Mouse (Mus musculus): ENCODE measurements at regions not wholly inside any gene's neighbourhood (a gene's known extent, or its start where the extent isn't known, plus 50 kb on each side); places are given as distances from the start of the nearest gene placed in this dataset.
A peak's percentile ranks its signal among the peaks of the same experiment; 100 is the strongest.

DNA sequence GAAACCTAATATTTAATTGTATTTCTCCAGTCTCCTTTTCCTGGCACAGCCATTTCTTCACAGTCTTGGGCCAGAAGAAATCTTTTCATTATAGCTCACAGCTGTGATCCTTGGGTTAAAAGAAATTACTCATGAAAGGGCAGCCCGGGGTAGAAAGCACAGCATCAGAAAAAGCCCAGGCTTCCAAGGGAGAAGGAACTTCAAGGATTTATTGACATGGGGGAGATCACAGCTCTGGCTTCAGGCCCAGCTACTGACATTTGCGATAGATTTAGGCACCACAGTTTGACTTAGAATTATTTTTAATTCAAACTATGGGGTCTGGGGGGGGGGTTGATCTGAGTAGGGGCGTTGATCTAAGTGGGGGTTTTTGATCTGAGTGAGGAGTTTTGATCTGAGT is 291.3 kb downstream of the Gm9195 start:
- DNase-seq, result no peak

GRCm38 (mm10) chr14:72199900-72200299 is 291.7 kb downstream of the Gm9195 start:
- no peak for DNase-seq

DNA sequence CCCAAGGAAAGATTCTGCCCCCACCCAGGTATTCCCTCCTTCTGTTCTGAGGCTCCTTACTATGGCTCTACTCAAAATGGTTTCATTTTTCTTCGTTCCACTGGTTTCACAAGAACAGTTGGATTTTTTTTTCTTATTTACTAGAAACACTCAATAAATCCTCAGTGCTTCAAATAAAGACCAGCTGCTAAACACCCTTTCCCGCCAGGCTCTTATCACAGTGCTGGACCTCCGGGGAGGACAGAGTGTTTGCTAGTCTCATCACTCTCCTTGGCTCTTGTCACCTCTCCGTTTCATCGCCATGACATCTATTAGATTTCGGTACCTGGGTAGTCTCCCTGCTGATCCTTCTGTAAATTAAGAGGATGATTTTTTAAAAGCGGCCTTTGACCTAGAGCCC is 293.7 kb downstream of the Gm9195 start:
- DNase-seq, result peak; percentile 10

GRCm38 (mm10) chr14:72187329-72187984 is 304.2 kb downstream of the Gm9195 start:
- peak; percentile 10 for DNase-seq

DNA sequence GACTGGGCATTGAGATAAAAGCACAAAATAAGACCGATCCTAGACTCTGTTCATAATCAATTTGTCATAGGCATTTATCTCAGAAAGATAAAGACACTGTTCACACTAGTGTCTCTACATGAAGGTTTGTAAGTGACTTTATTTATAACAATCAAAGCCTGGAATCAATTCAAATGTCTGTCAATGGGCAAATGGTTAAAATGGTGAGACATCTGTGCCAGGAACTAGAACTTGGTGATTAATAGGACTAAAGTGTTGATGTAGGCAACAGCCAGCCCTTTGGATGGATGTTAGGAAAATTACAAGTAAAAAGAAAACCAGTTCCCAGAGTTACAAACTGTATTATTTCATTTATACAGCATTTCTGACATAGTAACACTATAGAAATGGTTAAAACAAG is 315.9 kb downstream of the Gm9195 start:
- no peak for DNase-seq

DNA sequence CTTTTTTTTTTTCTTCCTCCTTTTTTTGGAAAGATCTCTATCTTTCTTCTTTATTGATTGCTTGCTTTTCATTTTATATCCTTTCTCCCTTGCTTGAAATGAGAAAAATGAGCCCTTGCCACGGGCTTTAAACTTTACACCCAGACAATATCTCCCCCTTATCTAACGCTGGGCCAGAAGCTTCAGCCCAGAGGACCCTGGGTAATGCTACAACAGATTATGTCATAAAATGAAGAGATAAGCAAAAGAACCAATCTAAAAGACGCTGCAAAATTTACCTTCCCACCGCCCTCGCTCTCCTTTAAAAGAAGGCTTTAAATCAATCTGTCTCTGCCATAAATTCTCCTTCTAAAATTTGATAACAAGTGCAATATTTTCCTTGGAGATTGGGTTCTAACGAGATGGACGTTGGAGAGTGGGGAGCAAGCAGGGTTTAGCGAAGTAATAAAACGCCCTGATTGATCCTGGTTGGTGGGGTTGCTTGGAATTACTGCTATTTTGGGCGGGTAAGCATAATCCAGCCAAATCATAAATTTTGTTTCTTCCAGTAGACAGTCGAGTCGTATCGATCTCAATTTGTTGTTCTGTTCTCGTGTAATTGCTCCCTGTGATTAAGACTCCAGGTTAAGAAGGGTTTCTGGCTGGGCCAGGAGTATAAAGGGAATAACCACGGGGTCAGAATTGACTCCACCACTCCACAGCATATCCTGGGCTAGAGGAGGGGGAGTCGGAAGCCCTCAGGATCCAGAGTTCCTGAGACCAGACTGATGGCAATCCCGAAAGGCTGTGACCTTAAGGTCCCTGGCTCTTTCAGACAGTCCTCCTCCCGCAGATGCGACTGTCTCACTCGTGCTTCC is 318.9 kb downstream of the Gm9195 start:
- DNase-seq, result no peak

DNA sequence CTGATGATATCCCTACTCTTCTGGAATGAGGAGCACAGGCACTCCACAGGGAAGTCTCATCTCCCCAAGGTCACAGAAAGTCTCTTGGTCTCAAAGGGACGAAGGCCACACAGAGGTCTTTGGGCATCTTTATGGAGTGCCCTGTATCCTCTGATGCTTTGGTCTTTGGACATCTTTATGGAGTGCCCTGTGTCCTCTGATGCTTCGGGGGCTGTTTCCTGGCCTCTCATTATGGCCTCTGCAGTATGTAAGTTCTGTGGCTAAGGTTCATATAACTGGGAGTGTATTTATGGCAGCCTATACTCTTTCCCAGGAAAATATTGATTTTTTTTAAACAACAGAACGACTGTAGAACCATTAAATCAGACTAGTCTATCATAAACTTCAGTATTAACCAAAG is 319.9 kb downstream of the Gm9195 start:
- no peak for DNase-seq

DNA sequence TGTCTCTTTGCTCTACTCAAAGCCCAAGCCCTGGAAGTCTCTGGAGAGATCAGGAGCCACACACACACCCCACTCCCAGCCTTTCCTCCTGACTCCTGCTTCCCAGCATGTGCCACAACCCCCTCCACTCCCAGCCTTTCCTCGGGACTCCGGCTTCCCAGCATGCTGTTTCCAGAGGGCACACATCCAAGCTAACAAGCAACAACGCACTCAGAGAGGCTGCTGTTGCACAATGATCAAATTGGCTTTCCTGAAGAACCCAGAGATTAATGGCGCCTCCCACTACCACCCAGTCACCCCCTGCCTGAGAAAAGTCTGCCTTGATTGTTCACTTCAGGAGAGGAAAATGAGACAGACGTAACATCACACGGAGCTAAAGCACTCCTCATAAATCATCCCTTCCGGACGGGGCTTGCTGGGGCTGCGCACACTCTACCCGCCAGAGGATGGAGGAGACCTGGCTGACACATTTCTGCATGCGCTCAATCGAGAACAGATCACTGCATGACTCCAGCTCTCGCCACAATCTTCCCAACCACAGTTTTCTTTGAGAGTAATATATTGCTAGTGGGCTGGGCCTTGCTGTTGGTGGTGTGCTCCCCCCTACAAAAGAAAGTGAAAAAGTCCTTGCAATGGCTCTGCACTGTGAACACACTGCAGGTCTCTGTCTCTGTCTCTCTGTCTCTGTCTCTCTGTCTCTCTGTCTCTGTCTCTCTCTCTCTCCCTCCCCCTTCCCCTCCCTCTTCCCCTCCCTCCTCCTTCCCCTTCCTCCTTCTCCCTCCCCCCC is 332.9 kb downstream of the Gm9195 start:
- peak; percentile 32 for DNase-seq

GRCm38 (mm10) chr14:72155197-72155907 is 336.3 kb downstream of the Gm9195 start:
- DNase-seq, result no peak

DNA sequence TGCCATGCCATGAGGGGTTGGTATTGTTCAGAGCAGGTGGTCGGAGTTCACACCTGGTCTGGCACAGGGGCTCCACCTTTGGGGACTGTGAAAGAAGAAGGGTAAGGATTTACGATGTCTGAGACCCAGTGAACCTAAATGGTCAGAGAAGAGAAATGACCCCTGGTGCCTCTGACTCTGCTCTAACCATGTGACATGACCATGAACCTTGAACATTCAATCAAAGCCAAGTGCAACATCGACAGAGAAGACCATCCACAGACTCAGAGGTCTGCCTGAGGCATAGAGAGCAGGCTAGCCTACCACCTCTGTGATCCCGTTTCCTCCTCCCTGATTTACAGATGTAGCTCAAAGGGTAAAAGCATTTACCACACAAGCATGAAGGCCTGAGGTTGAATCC is 340.0 kb downstream of the Gm9195 start:
- no peak for DNase-seq

GRCm38 (mm10) chr14:72149463-72149862 is 342.2 kb downstream of the Gm9195 start:
- peak; percentile 3 for DNase-seq

- no peak for DNase-seq
These were observed 342.8 kb downstream of the Gm9195 start for GRCm38 (mm10) chr14:72148886-72149285.

DNA sequence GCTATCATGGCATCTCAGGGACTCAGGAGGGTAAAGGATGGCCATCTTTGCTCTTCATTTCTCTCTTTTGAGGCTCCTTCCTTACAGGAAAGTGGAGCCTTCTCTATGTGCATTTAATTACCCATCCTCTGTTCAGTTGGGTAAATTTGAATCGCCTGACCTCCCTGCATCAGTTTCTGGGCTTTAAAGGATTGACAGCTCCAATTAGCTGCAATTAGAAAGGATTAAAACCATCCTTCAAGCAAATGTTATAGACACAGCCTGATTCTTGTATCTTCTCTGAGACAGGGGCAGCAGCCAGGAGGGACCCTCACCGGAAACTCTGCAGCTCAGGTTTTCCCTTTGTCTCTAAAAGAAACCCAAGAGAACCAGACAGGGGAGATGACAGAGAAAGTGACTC is 345.3 kb downstream of the Gm9195 start:
- no peak for DNase-seq

GRCm38 (mm10) chr14:72142883-72143487 is 348.7 kb downstream of the Gm9195 start:
- no peak for DNase-seq

DNA sequence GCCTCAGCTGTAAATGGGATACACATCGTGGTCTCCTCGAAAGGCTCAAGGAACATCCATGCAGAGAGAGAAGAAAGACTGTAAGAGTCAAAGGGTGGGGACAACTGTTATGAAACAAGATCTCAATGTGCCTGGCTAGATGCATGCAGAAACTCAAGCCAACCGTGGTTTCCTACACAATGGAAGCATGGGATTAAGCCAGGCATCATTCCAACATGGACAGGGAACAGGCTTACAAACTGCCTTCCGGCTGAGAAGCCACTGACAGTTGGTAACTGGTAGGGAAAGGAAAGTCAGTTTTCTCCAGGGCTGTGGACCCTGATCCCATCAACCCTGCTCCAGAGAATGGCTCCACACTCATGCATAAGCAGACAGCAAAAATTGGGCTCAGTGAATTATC is 350.5 kb downstream of the Gm9195 start:
- no peak for DNase-seq

DNA sequence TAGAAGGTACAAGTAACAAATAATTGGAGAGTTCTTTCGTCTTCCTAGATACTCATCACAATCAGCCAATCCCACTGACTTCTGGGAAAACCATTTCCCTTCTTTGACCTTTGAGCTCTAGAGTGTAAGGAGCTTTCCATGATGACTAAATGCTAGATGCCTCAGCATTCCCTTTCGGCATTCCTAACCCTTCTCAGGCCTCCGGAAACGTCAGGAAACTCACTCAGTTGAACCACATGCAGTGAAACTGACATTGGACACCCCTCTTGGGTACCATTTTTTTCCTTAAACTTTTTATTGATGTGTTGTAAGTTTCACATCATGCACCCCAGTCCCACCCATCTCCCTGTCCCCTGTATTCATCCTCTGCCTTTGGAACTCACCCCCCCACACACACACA is 361.5 kb downstream of the Gm9195 start:
- DNase-seq, result no peak

GRCm38 (mm10) chr14:72121786-72122185 is 369.9 kb downstream of the Gm9195 start:
- DNase-seq, result peak; percentile 58

DNA sequence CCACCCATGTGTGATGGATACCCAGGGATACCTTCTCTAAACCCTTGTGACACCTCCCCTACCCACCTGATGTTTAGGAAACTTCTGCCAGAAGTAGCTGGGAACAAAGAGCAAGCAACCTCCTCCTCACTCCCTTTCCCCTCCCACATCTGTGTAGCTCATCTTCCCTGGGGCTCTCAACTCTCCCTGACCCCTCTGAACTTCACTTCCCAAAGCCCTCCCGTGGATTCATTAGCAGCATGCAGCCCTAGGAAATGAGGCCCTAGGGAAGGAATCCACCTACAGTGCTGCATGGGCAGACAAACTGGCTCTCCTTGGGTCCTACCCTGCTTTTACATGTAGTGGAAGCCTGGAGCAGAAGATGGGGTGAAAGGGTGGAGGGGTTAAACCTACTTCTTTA is 370.6 kb downstream of the Gm9195 start:
- DNase-seq, result no peak

DNA sequence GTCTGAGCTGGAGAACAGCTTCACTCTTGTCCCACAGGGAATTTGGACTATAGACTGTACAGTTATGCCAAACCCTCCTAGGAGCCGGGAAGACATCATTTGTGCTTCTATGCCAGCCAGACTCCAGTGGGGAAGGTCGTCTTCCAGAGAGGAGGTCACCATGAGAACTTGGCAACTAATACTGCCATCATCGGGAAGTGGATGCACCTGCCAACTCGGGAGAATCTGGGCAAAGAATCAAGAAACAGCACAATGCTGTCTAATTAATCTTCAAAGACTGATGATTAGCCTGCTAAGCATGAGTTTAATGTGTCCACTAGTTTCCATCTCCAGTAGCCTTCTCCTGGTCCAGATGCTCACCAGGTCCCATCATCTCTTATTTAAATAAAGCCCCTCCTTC is 374.8 kb downstream of the Gm9195 start:
- DNase-seq, result no peak

DNA sequence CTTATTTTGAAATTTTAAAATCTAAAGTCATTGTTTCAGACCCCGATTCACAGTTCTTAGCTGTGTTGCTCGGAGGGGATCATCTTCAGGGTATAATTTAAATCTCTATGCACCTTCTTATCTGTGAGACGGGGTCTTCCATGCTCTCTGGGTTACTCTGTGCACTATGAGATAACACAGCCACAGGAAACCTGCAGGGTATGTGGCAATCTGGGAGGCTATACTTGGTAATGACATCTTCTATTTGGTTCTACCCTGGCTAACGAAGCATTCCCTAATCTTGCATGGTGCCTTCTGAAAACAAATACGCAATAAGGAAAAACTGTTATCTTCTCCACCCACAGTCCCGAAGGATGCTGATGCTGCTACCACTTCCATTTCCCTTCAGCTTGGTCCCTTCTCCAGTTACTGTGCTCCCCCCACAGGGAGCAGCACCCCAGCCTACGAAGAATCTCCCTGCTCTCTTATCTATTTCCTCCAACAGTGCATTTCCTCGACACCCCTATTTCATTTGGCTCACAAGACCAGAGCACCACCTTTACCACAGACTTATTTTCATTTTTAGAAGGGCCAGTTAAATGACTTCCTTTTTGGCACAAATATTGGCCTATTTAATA is 378.2 kb downstream of the Gm9195 start:
- no peak for DNase-seq

DNA sequence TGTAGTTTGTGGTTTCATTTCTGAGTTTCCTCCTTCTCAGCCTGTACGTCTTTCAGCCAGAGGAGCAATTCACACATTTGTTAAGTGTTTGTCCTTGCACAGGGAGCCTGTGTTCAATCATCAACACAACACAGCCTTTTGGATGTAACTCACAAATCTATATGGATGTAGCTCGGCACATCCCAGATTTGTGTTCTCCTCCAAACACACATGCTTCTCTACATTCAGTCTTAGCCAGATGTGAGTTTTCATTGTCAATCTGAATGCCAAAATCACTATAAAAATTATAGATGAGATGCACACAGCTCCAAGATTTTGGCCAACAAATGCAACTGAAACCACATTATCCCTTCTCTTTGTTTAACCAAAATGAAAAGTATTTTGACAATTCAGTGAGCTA is 380.9 kb downstream of the Gm9195 start:
- DNase-seq, result no peak

DNA sequence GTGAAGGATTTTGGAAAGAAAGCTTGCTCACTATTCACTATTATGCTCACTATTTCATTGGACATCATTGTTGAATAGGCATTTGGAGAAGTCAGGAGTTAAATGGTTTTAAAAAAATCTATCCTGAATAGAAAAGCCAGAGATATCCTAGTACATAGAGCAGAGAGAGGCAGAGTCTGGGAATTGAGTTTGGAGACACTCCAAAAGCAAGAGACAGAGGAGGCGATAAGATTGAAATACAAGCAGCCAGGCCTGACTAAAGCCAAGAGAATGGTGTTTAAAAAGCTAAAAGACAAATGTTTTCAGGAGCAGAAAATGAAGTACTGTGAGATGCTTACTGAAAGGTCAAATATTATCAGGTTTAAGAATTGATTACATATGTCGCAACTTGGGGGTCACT is 400.1 kb downstream of the Gm9195 start:
- DNase-seq, result no peak
